In genomic region chr6:88196733-88197312, GRCm38 (mm10) we compare ENCODE assay signal across 9 mouse cellular contexts. TPM values are rescaled to one million over a fixed set of nuclear protein-coding genes. Genes with fewer than 3 reads are reported as not detected.
DNase-seq lines count a peak whose midpoint lies in the region; ATAC-seq lines count a peak whose summit lies in the region.
"Had no signal": no experiment of that assay in that cellular context is flagged by ENCODE, and none has a peak within 500 bp of the region (broad histone marks: within the 10 kb centered on the region; RNA-seq: fewer than 3 reads in every experiment).

No protein-coding gene starts in this region.

- peaks cover 40% of the 10 kb centered on the region for H3K4me1 ChIP-seq in lung, embryonic 16.5 days (replicated peaks; ENCODE audit: control insufficient read depth, insufficient read depth, low read length)
- H3K4me1 ChIP-seq in forebrain, embryonic 13.5 days: peaks cover 47% of the 10 kb centered on the region
- H3K4me1 ChIP-seq in limb, embryonic 15.5 days: peaks cover 61% of the 10 kb centered on the region
- peaks cover 44% of the 10 kb centered on the region for H3K4me1 ChIP-seq in stomach, embryonic 15.5 days

- H3K27me3 ChIP-seq in lung, embryonic 16.5 days (ENCODE audit: control insufficient read depth, insufficient read depth, low read depth, low read length): peaks cover 100% of the 10 kb centered on the region
- peaks cover 100% of the 10 kb centered on the region for H3K27me3 ChIP-seq in forebrain, embryonic 13.5 days
- peaks cover 100% of the 10 kb centered on the region for H3K27me3 ChIP-seq in limb, embryonic 15.5 days
- peaks cover 98% of the 10 kb centered on the region for H3K27me3 ChIP-seq in stomach, embryonic 15.5 days (replicated peaks)

- no peaks in the 10 kb centered on the region for H3K9me3 ChIP-seq in lung, embryonic 16.5 days (ENCODE audit: control insufficient read depth, low read length)
- no peaks in the 10 kb centered on the region for H3K9me3 ChIP-seq in forebrain, embryonic 13.5 days (replicated peaks)
- H3K9me3 ChIP-seq in limb, embryonic 15.5 days: no peaks in the 10 kb centered on the region
- no peaks in the 10 kb centered on the region for H3K9me3 ChIP-seq in stomach, embryonic 15.5 days

- peak overlapping the region; percentile 61 for H3K9ac ChIP-seq in lung, embryonic 16.5 days (ENCODE audit: low read length)
- no peak overlapping the region for H3K9ac ChIP-seq in forebrain, embryonic 13.5 days
- H3K9ac ChIP-seq in limb, embryonic 15.5 days: no peak overlapping the region
- no peak overlapping the region for H3K9ac ChIP-seq in stomach, embryonic 15.5 days

- WGBS in lung, embryonic 16.5 days: under 1% methylated on average over 38 of the region's 44 CpGs
- 1% methylated on average over 27 of the region's 44 CpGs for WGBS in forebrain, embryonic 13.5 days
- WGBS in limb, embryonic 15.5 days: under 1% methylated on average over 42 of the region's 44 CpGs
- WGBS in stomach, embryonic 15.5 days: 2% methylated on average over 44 of the region's 44 CpGs

- no peak overlapping the region for H3K27ac ChIP-seq in lung, embryonic 16.5 days (ENCODE audit: low read length)
- H3K27ac ChIP-seq in forebrain, embryonic 13.5 days: no peak overlapping the region
- H3K27ac ChIP-seq in limb, embryonic 15.5 days: no peak overlapping the region
- no peak overlapping the region for H3K27ac ChIP-seq in stomach, embryonic 15.5 days

- ATAC-seq in lung, embryonic 16.5 days (ENCODE audit: low read depth): no peak
- ATAC-seq in forebrain, embryonic 13.5 days: no peak
- ATAC-seq in limb, embryonic 15.5 days (ENCODE audit: insufficient number of reproducible peaks, low FRiP score, low TSS enrichment, low read depth): no peak
- ATAC-seq in stomach, embryonic 15.5 days (ENCODE audit: insufficient read depth, low FRiP score, low read depth): no peak

- intact Hi-C loops in gastrocnemius, postnatal 14 days (cut with DNase I; ENCODE audit: low total_unique reads): loop anchor here (10.0 kb wide), 1 partner anchor 218 kb away; no protein-coding TSS in a partner anchor

- no peaks in the 10 kb centered on the region for H3K36me3 ChIP-seq in lung, embryonic 16.5 days (ENCODE audit: control insufficient read depth, insufficient read depth, low read length)
- no peaks in the 10 kb centered on the region for H3K36me3 ChIP-seq in forebrain, embryonic 13.5 days (ENCODE audit: poor library complexity, severe bottlenecking)
- H3K36me3 ChIP-seq in limb, embryonic 15.5 days: no peaks in the 10 kb centered on the region
- H3K36me3 ChIP-seq in stomach, embryonic 15.5 days: no peaks in the 10 kb centered on the region

- no peak for DNase-seq in lung, adult 18-20 months
- no peak for DNase-seq in gastrocnemius, postnatal 14 days
- no peak for DNase-seq in yolk sac, embryonic 10.5 days (ENCODE audit: low spot score)
- DNase-seq in natural killer cell, adult 2 months (ENCODE audit: low spot score in 2 of 2): no peak

- peak overlapping the region; percentile 52 for H3K4me3 ChIP-seq in lung, embryonic 16.5 days (ENCODE audit: low read length)
- H3K4me3 ChIP-seq in forebrain, embryonic 13.5 days: peak overlapping the region; percentile 38
- peak overlapping the region; percentile 46 for H3K4me3 ChIP-seq in limb, embryonic 15.5 days
- peak overlapping the region; percentile 47 for H3K4me3 ChIP-seq in stomach, embryonic 15.5 days (replicated peaks)

- peak overlapping the region; percentile 83 for H3K4me2 ChIP-seq in lung, embryonic 16.5 days (ENCODE audit: low read depth, low read length)
- peak overlapping the region; percentile 56 for H3K4me2 ChIP-seq in forebrain, embryonic 13.5 days
- H3K4me2 ChIP-seq in limb, embryonic 15.5 days: peak overlapping the region; percentile 88
- peak overlapping the region; percentile 69 for H3K4me2 ChIP-seq in stomach, embryonic 15.5 days

RNA-seq across cellular contexts. Expression of gene Gata2, which starts 3.1 kb away (rescaled TPM):
- 23.6 and 23.9 TPM in 2 replicates for polyA plus RNA-seq in lung, embryonic 16.5 days (2015; fragmentation: Nextera tagmentation; extraction: Ambion mirVana)
- polyA plus RNA-seq in forebrain, embryonic 13.5 days (2015; fragmentation: Nextera tagmentation; extraction: Ambion mirVana): 2.3 and 3.2 TPM in 2 replicates
- polyA plus RNA-seq in limb, embryonic 15.5 days (2015; fragmentation: Nextera tagmentation; extraction: Ambion mirVana): 21.8 and 21.9 TPM in 2 replicates
- polyA plus RNA-seq in stomach, embryonic 15.5 days (2015; fragmentation: Nextera tagmentation; extraction: Ambion mirVana): 7.0 and 12.0 TPM in 2 replicates
- 1 to 10 TPM; 5.4 to 7.4 TPM for total RNA-seq in gastrocnemius, postnatal 14 days (2021)

RNA-seq across cellular contexts. Expression of gene Dnajb8, which starts 25.2 kb away (rescaled TPM):
- not detected in 2 replicates for polyA plus RNA-seq in lung, embryonic 16.5 days (2015; fragmentation: Nextera tagmentation; extraction: Ambion mirVana)
- not detected in 2 replicates for polyA plus RNA-seq in forebrain, embryonic 13.5 days (2015; fragmentation: Nextera tagmentation; extraction: Ambion mirVana)
- not detected in 2 replicates for polyA plus RNA-seq in limb, embryonic 15.5 days (2015; fragmentation: Nextera tagmentation; extraction: Ambion mirVana)
- not detected in 2 replicates for polyA plus RNA-seq in stomach, embryonic 15.5 days (2015; fragmentation: Nextera tagmentation; extraction: Ambion mirVana)
- total RNA-seq in gastrocnemius, postnatal 14 days (2021): not detected
- total RNA-seq: neutrophil, adult 5-6 weeks had no signal
